Mouse (Mus musculus) forebrain, embryonic 12.5 days (tissue): ENCODE results near the gene Wdr31. TPM values are rescaled to one million over a fixed set of nuclear protein-coding genes. Genes with fewer than 3 reads are reported as not detected.

Experiments used
- ATAC-seq: fragments of 200-750 bp; cut with Nextera tagmentation; 2 replicates; pipeline ENCODE4 v1.8.0; 2017; ENCODE audit warnings: moderate TSS enrichment; ENCODE audit not compliant: low FRiP score
- H3K27ac ChIP-seq: fragments of 300-500 bp; sonication (generic); 2 replicates; pipeline ENCODE4 v1.5.1; 2016; ENCODE audit warnings: mild to moderate bottlenecking
- H3K27me3 ChIP-seq: fragments of 300-500 bp; sonication (generic); 2 replicates; pipeline ENCODE4 v1.6.1; 2016; ENCODE audit warnings: mild to moderate bottlenecking
- H3K36me3 ChIP-seq: fragments of 300-500 bp; sonication (generic); replicated peaks from 2 replicates; pipeline ENCODE4 v1.6.1; 2016; ENCODE audit warnings: mild to moderate bottlenecking
- H3K4me1 ChIP-seq: fragments of 300-500 bp; sonication (generic); 2 replicates; pipeline ENCODE4 v1.6.1; 2016
- H3K4me2 ChIP-seq: fragments of 300-500 bp; sonication (generic); 2 replicates; pipeline ENCODE4 v1.6.1; 2016; ENCODE audit warnings: mild to moderate bottlenecking, moderate library complexity
- H3K4me3 ChIP-seq: fragments of 300-500 bp; sonication (generic); replicated peaks from 2 replicates; pipeline ENCODE4 v1.5.1; 2016; ENCODE audit warnings: mild to moderate bottlenecking
- H3K9ac ChIP-seq: fragments of 300-500 bp; sonication (generic); 2 replicates; pipeline ENCODE4 v1.6.1; 2016; ENCODE audit warnings: mild to moderate bottlenecking
- H3K9me3 ChIP-seq: fragments of 300-500 bp; sonication (generic); 2 replicates; pipeline ENCODE4 v1.6.1; 2016
- WGBS: fragments of 180-500 bp; shearing (Covaris S2); methylation state at CpG from one replicate; pipeline ENCODE4 v1.1.7; 2016; 5-methylcytosine and 5-hydroxymethylcytosine counted together
- polyA plus RNA-seq: library from polyadenylated mRNA; unstranded; fragments of >200 nt; fragmentation: Nextera tagmentation; extraction: Ambion mirVana; gene quantifications from 2 replicates; pipeline ENCODE4 v1.2.1, GENCODE M21; 2016

The Wdr31 gene
- polyA plus RNA-seq, 1 experiment from 2014 or later, result 14.8 TPM

GRCm38 (mm10) chr4:62430678-62431077 is 40.0 kb downstream of the Wdr31 start:
- ATAC-seq, result no peak
- 0 out of 2 replicates have a peak, but pooled peaks cover 4% of the 10 kb centered on the region for H3K36me3 ChIP-seq
- no peak overlapping the region for H3K9ac ChIP-seq
- H3K4me3 ChIP-seq, result no peak overlapping the region
- no peak overlapping the region for H3K4me2 ChIP-seq
- no peaks in the 10 kb centered on the region for H3K4me1 ChIP-seq
- no peaks in the 10 kb centered on the region for H3K27me3 ChIP-seq
- H3K27ac ChIP-seq, result no peak overlapping the region
- H3K9me3 ChIP-seq, result no peaks in the 10 kb centered on the region

GRCm38 (mm10) chr4:62429616-62430015 is 41.1 kb downstream of the Wdr31 start:
- no peak for ATAC-seq
- Histone ChIP-seq H3K27me3 (no peaks in the 10 kb centered on the region), H3K4me3 (no peak overlapping the region), H3K4me2 (no peak overlapping the region), H3K9me3 (no peaks in the 10 kb centered on the region), H3K4me1 (no peaks in the 10 kb centered on the region), H3K27ac (no peak overlapping the region), H3K9ac (no peak overlapping the region), H3K36me3 (peaks cover 15% of the 10 kb centered on the region)
- WGBS, result 85% methylated on average over 9 of the region's 9 CpGs

DNA sequence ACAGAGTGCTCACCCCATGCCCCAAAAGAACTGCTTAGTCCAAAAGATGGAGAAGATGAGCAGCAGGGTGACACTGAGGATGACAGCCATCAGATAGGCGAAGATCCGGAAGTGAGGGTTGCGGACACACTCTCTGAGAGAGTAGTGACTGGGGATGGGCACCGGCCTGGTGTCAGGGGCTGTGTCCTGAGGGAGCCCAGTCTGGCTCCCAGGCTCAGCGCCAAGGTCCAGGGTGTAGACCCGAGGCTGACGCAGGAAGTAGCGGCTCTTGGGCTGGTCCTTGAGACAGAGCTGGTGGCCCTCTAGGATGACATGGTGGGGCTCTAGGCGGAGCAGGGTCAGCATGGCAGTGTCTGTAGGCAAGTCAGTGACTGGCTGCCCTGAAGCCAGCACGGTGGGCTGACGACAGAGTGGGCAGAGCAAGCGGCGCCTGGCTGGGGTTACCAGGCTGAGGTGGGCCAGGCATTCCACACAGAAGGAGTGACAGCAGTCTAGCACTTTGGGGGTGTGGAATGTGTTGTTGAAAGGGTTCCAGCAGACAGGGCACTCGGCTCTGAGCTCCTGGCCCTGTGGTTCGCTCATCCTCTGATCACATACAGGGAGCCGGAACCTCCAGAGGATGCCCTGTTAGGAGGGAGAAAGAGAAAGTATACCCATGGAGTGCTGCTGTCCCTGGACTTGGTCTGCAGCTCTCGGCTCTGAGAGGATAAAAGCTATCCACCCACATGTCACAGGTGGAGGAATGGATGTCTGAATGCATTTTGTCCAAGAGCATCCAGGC is 42.5 kb downstream of the Wdr31 start:
- Histone ChIP-seq H3K27me3 (no peaks in the 10 kb centered on the region), H3K4me2 (no peak overlapping the region), H3K4me1 (no peaks in the 10 kb centered on the region), H3K36me3 (peaks cover 28% of the 10 kb centered on the region), H3K9me3 (no peaks in the 10 kb centered on the region), H3K4me3 (no peak overlapping the region), H3K27ac (no peak overlapping the region), H3K9ac (no peak overlapping the region)
- ATAC-seq, result 0 out of 2 replicates have a peak, but pooled peaks have one; percentile 14
- 82% methylated on average over 17 of the region's 17 CpGs for WGBS

DNA sequence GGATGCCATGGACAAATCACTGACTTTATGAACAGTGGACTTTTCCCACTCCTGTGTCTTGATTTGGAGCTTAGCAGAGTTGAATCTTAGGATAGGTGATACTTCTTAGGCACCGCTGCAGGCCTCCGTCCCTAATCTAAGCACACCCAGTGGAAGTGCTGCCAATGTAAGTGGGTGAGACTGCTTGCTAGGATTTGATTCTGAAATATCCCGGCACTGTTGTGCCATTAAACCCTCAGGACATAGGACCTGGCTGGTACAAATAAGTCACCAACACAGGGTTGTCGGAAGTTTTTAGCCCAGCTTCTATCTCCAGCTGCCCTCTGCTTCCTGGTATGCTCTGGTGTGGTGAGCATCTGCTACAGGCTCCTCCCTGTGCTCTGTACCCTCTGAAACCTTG is 44.8 kb downstream of the Wdr31 start:
- no peak for ATAC-seq
- H3K27me3 ChIP-seq, result no peaks in the 10 kb centered on the region
- peaks cover 50% of the 10 kb centered on the region for H3K36me3 ChIP-seq
- H3K9ac ChIP-seq, result no peak overlapping the region
- no peaks in the 10 kb centered on the region for H3K9me3 ChIP-seq
- H3K4me2 ChIP-seq, result no peak overlapping the region
- H3K27ac ChIP-seq, result no peak overlapping the region
- H3K4me3 ChIP-seq, result no peak overlapping the region
- H3K4me1 ChIP-seq, result no peaks in the 10 kb centered on the region
- 94% methylated on average over 4 of the region's 4 CpGs for WGBS

DNA sequence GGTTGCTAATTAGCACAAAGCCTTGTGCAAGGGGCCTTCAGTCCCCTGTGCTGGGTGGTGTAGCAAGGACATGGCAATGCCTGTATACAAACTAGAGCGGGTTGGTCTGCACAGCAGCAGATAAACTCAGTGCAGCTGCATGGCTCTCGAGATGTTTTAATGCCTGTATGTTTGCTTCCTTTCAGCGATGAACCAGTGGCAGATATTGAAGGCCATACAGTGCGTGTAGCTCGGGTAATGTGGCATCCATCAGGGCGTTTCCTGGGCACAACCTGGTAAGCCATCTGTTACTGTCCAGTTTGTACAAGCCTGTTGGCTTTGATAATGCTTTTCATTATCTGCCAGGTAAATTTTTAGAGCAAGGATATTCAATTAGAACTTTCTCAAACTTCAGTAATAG is 51.6 kb downstream of the Wdr31 start:
- Histone ChIP-seq H3K27me3 (no peaks in the 10 kb centered on the region), H3K4me2 (no peak overlapping the region), H3K9me3 (no peaks in the 10 kb centered on the region), H3K4me1 (no peaks in the 10 kb centered on the region), H3K9ac (no peak overlapping the region), H3K4me3 (no peak overlapping the region), H3K27ac (no peak overlapping the region), H3K36me3 (peaks cover 100% of the 10 kb centered on the region)
- WGBS, result 94% methylated on average over 6 of the region's 6 CpGs
- no peak for ATAC-seq

- Histone ChIP-seq H3K9me3 (no peaks in the 10 kb centered on the region), H3K4me1 (no peaks in the 10 kb centered on the region), H3K27me3 (no peaks in the 10 kb centered on the region), H3K4me2 (no peak overlapping the region), H3K4me3 (no peak overlapping the region), H3K27ac (no peak overlapping the region), H3K36me3 (peaks cover 100% of the 10 kb centered on the region), H3K9ac (no peak overlapping the region)
- 71% methylated on average over 8 of the region's 8 CpGs for WGBS
- peak; percentile 55; the same call in 1 of the 2 replicates for ATAC-seq
These were observed 52.2 kb downstream of the Wdr31 start for GRCm38 (mm10) chr4:62418448-62418847.

GRCm38 (mm10) chr4:62411606-62412005 is 59.1 kb downstream of the Wdr31 start:
- H3K4me3 ChIP-seq, result no peak overlapping the region
- ATAC-seq, result no peak
- H3K4me1 ChIP-seq, result peaks cover 19% of the 10 kb centered on the region
- no peaks in the 10 kb centered on the region for H3K27me3 ChIP-seq
- no peak overlapping the region for H3K9ac ChIP-seq
- H3K36me3 ChIP-seq, result peaks cover 54% of the 10 kb centered on the region
- no peak overlapping the region for H3K27ac ChIP-seq
- no peak overlapping the region for H3K4me2 ChIP-seq
- H3K9me3 ChIP-seq, result no peaks in the 10 kb centered on the region
- 95% methylated on average over 10 of the region's 10 CpGs for WGBS

GRCm38 (mm10) chr4:62410325-62410724 is 60.4 kb downstream of the Wdr31 start:
- peaks cover 30% of the 10 kb centered on the region for H3K4me1 ChIP-seq
- H3K9ac ChIP-seq, result 0 out of 2 replicates have a peak overlapping the region, but pooled peaks have one; percentile 21
- peaks cover 41% of the 10 kb centered on the region for H3K36me3 ChIP-seq
- H3K4me3 ChIP-seq, result peak overlapping the region; percentile 78; the same call in 1 of the 2 replicates
- H3K9me3 ChIP-seq, result no peaks in the 10 kb centered on the region
- no peak for ATAC-seq
- 83% methylated on average over 2 of the region's 2 CpGs for WGBS
- H3K4me2 ChIP-seq, result peak overlapping the region; percentile 75
- no peaks in the 10 kb centered on the region for H3K27me3 ChIP-seq
- no peak overlapping the region for H3K27ac ChIP-seq

DNA sequence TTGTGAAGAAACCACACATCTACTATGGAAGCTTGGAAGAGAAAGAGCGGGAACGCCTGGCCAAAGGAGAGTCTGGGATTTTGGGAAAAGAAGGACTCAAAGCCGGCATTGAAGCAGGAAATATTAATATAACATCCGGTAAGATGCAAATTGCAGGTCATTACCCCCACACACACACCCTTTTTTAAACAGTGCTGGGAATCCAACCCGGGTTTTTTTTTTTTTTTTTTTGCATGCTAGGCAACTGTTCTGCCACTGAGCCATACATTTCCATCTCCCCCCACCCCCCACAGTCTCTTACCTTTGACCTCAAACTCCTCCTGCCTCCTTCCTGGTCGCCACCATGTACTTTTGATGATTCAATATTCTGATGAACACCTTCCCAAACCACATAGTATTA is 61.1 kb downstream of the Wdr31 start:
- H3K27me3 ChIP-seq, result no peaks in the 10 kb centered on the region
- H3K9ac ChIP-seq, result peak overlapping the region; percentile 75
- peaks cover 31% of the 10 kb centered on the region for H3K4me1 ChIP-seq
- no peak overlapping the region for H3K27ac ChIP-seq
- H3K4me3 ChIP-seq, result peak overlapping the region; percentile 78
- H3K9me3 ChIP-seq, result no peaks in the 10 kb centered on the region
- WGBS, result 56% methylated on average over 6 of the region's 6 CpGs
- H3K4me2 ChIP-seq, result peak overlapping the region; percentile 75
- ATAC-seq, result no peak
- H3K36me3 ChIP-seq, result peaks cover 34% of the 10 kb centered on the region

GRCm38 (mm10) chr4:62408601-62409282 is 62.0 kb downstream of the Wdr31 start, which contains the start of the genes Cdc26 and Prpf4:
Gene Cdc26, minus strand, starts transcription at chr4:62408642.
Gene Prpf4, plus strand, starts transcription at chr4:62408797.
- ATAC-seq, result peak; percentile 99
- Histone ChIP-seq H3K27ac (peak within 1 kb of the TSS; percentile 75), H3K9me3 (no peaks in the 10 kb centered on the region), H3K4me3 (peak within 1 kb of the TSS; percentile 78), H3K9ac (peak within 1 kb of the TSS; percentile 75), H3K27me3 (no peaks in the 10 kb centered on the region), H3K4me1 (peaks cover 34% of the 10 kb centered on the region), H3K4me2 (peak within 1 kb of the TSS; percentile 75), H3K36me3 (peaks cover 25% of the 10 kb centered on the region)
- under 1% methylated on average over 38 of the region's 39 CpGs for WGBS

DNA sequence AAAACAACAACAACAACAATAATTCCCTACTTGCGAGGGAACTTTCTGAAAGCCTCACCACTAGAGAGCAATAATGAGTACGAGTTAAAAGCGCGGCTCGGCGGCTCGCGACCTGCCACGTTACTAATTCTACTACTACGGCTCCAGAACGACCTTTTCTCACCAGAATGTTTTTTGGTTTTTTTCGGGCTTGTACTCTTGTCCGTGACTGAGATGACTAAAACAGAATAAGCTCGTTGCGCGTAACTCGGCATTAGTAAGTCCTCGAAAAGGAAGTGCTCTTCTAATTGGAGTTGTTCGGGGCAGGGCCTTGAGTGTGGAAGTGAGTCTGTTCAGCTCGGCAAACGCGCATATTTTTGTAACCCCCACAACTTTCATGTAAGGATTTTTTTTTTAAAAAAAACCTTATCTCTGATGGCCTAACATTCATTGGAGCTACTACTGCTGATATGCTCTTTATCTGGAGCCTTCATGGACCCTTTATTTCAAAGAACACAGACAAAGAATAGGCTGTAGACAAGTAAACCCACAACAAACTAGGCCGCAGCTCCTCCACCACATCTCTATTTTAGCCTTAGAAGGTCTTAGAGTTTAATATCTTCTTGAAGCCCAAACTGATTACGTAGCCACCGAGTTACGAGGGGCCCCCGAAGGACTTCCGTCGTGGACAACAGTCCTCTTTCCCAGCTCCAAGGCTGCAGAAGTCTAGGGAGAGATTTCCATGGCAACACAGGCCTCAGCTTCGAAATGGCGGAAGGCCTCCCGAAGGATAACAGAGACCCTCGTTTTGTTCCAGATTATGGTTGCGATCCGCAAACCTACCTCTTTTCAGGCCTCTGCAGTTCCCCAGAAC is 62.7 kb downstream of the Wdr31 start:
- H3K4me3 ChIP-seq, result peak overlapping the region; percentile 78
- peak overlapping the region; percentile 51 for H3K4me2 ChIP-seq
- peaks cover 17% of the 10 kb centered on the region for H3K36me3 ChIP-seq
- peak; percentile 63 for ATAC-seq
- WGBS, result under 1% methylated on average over 35 of the region's 35 CpGs
- no peaks in the 10 kb centered on the region for H3K9me3 ChIP-seq
- peak overlapping the region; percentile 75 for H3K9ac ChIP-seq
- peak overlapping the region; percentile 75 for H3K27ac ChIP-seq
- peaks cover 34% of the 10 kb centered on the region for H3K4me1 ChIP-seq
- H3K27me3 ChIP-seq, result no peaks in the 10 kb centered on the region

GRCm38 (mm10) chr4:62406133-62406532 is 64.6 kb downstream of the Wdr31 start:
- H3K4me2 ChIP-seq, result peak overlapping the region; percentile 22; the same call in 1 of the 2 replicates
- H3K36me3 ChIP-seq, result peaks cover 17% of the 10 kb centered on the region
- H3K4me1 ChIP-seq, result peaks cover 34% of the 10 kb centered on the region
- no peak for ATAC-seq
- no peak overlapping the region for H3K27ac ChIP-seq
- H3K4me3 ChIP-seq, result no peak overlapping the region
- no peaks in the 10 kb centered on the region for H3K27me3 ChIP-seq
- WGBS, result 84% methylated on average over 4 of the region's 4 CpGs
- no peaks in the 10 kb centered on the region for H3K9me3 ChIP-seq
- no peak overlapping the region for H3K9ac ChIP-seq
